Mouse (Mus musculus): ENCODE measurements around the gene Apol7a. TPM values are rescaled to one million over a fixed set of nuclear protein-coding genes. Genes with fewer than 3 reads are reported as not detected.

The Apol7a gene
- polyA plus RNA-seq, 1 experiment from 2014 or later, result 0.11 TPM

GRCm38 (mm10) chr15:77348146-77348545 lies 50.8 kb downstream of the Apol7a start:
- 0 out of 4 replicates have a peak overlapping the region, but pooled peaks of 1 of the 2 experiments have one; percentile 25 for H3K27ac ChIP-seq (replicated peaks in 1 of 2; ENCODE audit: control insufficient read depth in 1 of 2, insufficient read depth in 1 of 2, low read depth in 2 of 2, low read length in 2 of 2)
- ATAC-seq (ENCODE audit: insufficient number of reproducible peaks, insufficient read depth, low FRiP score, low read depth), result no peak
- no peak overlapping the region for H3K9ac ChIP-seq (ENCODE audit: low read length)
- H3K4me3 ChIP-seq (ENCODE audit: control insufficient read depth in 1 of 2, insufficient read depth in 1 of 2, low read depth in 1 of 2, low read length in 2 of 2), result no peak overlapping the region
- no peaks in the 10 kb centered on the region for H3K9me3 ChIP-seq (ENCODE audit: control insufficient read depth, low read length)
- WGBS, result 62% methylated on average over 7 of the region's 7 CpGs
- no peaks in the 10 kb centered on the region for H3K36me3 ChIP-seq (ENCODE audit: control insufficient read depth, insufficient read depth, low read length)
- H3K4me1 ChIP-seq (ENCODE audit: control insufficient read depth in 2 of 2, insufficient read depth in 2 of 2, low read length in 2 of 2), result peaks cover 16 to 18% of the 10 kb centered on the region in 2 experiments
- no peak overlapping the region for H3K4me2 ChIP-seq (ENCODE audit: low read length)
- no peaks in the 10 kb centered on the region for H3K27me3 ChIP-seq (ENCODE audit: control insufficient read depth, insufficient read depth, low read length)

DNA sequence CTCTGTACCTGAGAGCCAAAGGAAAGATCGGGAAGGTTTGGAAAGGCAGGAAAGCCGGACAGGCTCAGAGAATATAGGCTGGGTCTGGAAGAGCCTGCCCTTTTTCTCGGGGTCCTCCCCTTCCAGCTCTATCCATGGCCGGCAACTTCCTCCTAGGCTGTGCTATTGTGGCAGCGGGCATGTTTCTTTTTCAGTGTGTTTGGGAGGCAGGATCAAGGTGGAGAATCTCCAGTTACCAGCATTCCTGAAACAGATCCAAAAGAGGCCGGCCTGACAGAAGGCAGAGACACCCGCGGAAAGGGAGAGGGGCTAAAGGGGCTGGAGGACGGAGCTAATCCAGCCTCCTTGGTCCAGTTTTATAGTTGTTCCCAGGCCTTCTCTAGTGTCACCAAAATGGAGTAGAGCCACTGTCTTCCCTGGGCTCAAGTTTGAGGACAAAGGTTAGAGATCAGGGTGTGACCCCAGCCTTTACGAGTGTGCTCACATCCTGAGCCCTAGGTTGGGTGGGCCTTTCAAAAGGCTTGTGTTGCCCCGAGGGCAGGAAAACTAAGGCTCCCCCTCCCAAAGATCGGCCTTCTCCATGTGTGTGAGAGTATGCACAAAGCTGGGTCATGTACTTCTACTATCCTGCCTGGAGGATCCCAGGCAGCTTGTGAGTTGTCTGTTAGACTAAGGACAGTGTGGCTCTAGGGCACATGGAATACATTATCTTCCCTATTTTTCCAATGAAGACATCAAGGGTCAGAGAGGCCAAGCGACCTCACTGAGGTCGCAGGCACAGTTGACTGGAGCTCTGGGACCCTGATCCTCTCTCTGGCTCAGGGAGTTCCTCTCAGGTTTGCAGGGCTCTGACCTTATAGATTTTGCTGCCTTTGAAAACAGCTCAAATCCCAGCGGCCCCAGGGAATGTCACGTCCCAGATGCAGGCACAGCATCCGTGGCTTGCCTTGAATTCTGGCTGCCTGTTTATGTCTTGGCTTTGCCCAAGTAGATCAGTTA lies 54.5 kb downstream of the Apol7a start:
- Histone ChIP-seq H3K4me1 (ENCODE audit: control insufficient read depth in 2 of 2, insufficient read depth in 2 of 2, low read length in 2 of 2) (peaks cover 24 to 28% of the 10 kb centered on the region in 2 experiments), H3K4me2 (ENCODE audit: low read length) (peak overlapping the region; percentile 75), H3K36me3 (ENCODE audit: control insufficient read depth, insufficient read depth, low read length) (no peaks in the 10 kb centered on the region), H3K27ac (replicated peaks in 1 of 2; ENCODE audit: control insufficient read depth in 1 of 2, insufficient read depth in 1 of 2, low read depth in 2 of 2, low read length in 2 of 2) (peak overlapping the region; percentile 91 to 93), H3K9ac (ENCODE audit: low read length) (peak overlapping the region; percentile 67), H3K9me3 (ENCODE audit: control insufficient read depth, low read length) (no peaks in the 10 kb centered on the region), H3K27me3 (ENCODE audit: control insufficient read depth, insufficient read depth, low read length) (no peaks in the 10 kb centered on the region), H3K4me3 (ENCODE audit: control insufficient read depth in 1 of 2, insufficient read depth in 1 of 2, low read depth in 1 of 2, low read length in 2 of 2) (peak overlapping the region; percentile 31 to 46; a peak in 1 of 4 replicates)
- ATAC-seq (ENCODE audit: insufficient number of reproducible peaks, insufficient read depth, low FRiP score, low read depth), result peak; percentile 56; the same call in 1 of the 2 replicates
- WGBS, result 31% methylated on average over 17 of the region's 17 CpGs

GRCm38 (mm10) chr15:77343527-77344091 lies 55.3 kb downstream of the Apol7a start:
- H3K4me2 ChIP-seq (ENCODE audit: low read length), result peak overlapping the region; percentile 75
- no peaks in the 10 kb centered on the region for H3K27me3 ChIP-seq (ENCODE audit: control insufficient read depth, insufficient read depth, low read length)
- peak overlapping the region; percentile 31 to 46 for H3K4me3 ChIP-seq (ENCODE audit: control insufficient read depth in 1 of 2, insufficient read depth in 1 of 2, low read depth in 1 of 2, low read length in 2 of 2)
- peak overlapping the region; percentile 67 for H3K9ac ChIP-seq (ENCODE audit: low read length)
- peaks cover 24 to 28% of the 10 kb centered on the region in 2 experiments for H3K4me1 ChIP-seq (ENCODE audit: control insufficient read depth in 2 of 2, insufficient read depth in 2 of 2, low read length in 2 of 2)
- H3K27ac ChIP-seq (replicated peaks in 1 of 2; ENCODE audit: control insufficient read depth in 1 of 2, insufficient read depth in 1 of 2, low read depth in 2 of 2, low read length in 2 of 2), result peak overlapping the region; percentile 91 to 93
- 9% methylated on average over 13 of the region's 13 CpGs for WGBS
- peak; percentile 85 for ATAC-seq (ENCODE audit: insufficient number of reproducible peaks, insufficient read depth, low FRiP score, low read depth)
- no peaks in the 10 kb centered on the region for H3K36me3 ChIP-seq (ENCODE audit: control insufficient read depth, insufficient read depth, low read length)
- H3K9me3 ChIP-seq (ENCODE audit: control insufficient read depth, low read length), result no peaks in the 10 kb centered on the region

- WGBS, result 10% methylated on average over 18 of the region's 18 CpGs
- no peaks in the 10 kb centered on the region for H3K27me3 ChIP-seq (ENCODE audit: control insufficient read depth, insufficient read depth, low read length)
- peaks cover 24 to 28% of the 10 kb centered on the region in 2 experiments for H3K4me1 ChIP-seq (ENCODE audit: control insufficient read depth in 2 of 2, insufficient read depth in 2 of 2, low read length in 2 of 2)
- no peaks in the 10 kb centered on the region for H3K9me3 ChIP-seq (ENCODE audit: control insufficient read depth, low read length)
- H3K36me3 ChIP-seq (ENCODE audit: control insufficient read depth, insufficient read depth, low read length), result no peaks in the 10 kb centered on the region
- peak overlapping the region; percentile 31 to 46 for H3K4me3 ChIP-seq (ENCODE audit: control insufficient read depth in 1 of 2, insufficient read depth in 1 of 2, low read depth in 1 of 2, low read length in 2 of 2)
- peak overlapping the region; percentile 91 to 93 for H3K27ac ChIP-seq (replicated peaks in 1 of 2; ENCODE audit: control insufficient read depth in 1 of 2, insufficient read depth in 1 of 2, low read depth in 2 of 2, low read length in 2 of 2)
- peak overlapping the region; percentile 67 for H3K9ac ChIP-seq (ENCODE audit: low read length)
- no peak for ATAC-seq (ENCODE audit: insufficient number of reproducible peaks, insufficient read depth, low FRiP score, low read depth)
- H3K4me2 ChIP-seq (ENCODE audit: low read length), result peak overlapping the region; percentile 75
These were observed 55.9 kb downstream of the Apol7a start for GRCm38 (mm10) chr15:77342962-77343526.

GRCm38 (mm10) chr15:77342005-77342404 lies 56.9 kb downstream of the Apol7a start:
- H3K36me3 ChIP-seq (ENCODE audit: control insufficient read depth, insufficient read depth, low read length), result no peaks in the 10 kb centered on the region
- no peak overlapping the region for H3K4me2 ChIP-seq (ENCODE audit: low read length)
- no peak overlapping the region for H3K27ac ChIP-seq (replicated peaks in 1 of 2; ENCODE audit: control insufficient read depth in 1 of 2, insufficient read depth in 1 of 2, low read depth in 2 of 2, low read length in 2 of 2)
- H3K9ac ChIP-seq (ENCODE audit: low read length), result no peak overlapping the region
- H3K27me3 ChIP-seq (ENCODE audit: control insufficient read depth, insufficient read depth, low read length), result no peaks in the 10 kb centered on the region
- 86% methylated on average over 6 of the region's 6 CpGs for WGBS
- no peak overlapping the region for H3K4me3 ChIP-seq (ENCODE audit: control insufficient read depth in 1 of 2, insufficient read depth in 1 of 2, low read depth in 1 of 2, low read length in 2 of 2)
- no peaks in the 10 kb centered on the region for H3K9me3 ChIP-seq (ENCODE audit: control insufficient read depth, low read length)
- no peak for ATAC-seq (ENCODE audit: insufficient number of reproducible peaks, insufficient read depth, low FRiP score, low read depth)
- H3K4me1 ChIP-seq (ENCODE audit: control insufficient read depth in 2 of 2, insufficient read depth in 2 of 2, low read length in 2 of 2), result peaks cover 24 to 31% of the 10 kb centered on the region in 2 experiments

GRCm38 (mm10) chr15:77340581-77340980 lies 58.3 kb downstream of the Apol7a start:
- Histone ChIP-seq H3K27me3 (ENCODE audit: control insufficient read depth, insufficient read depth, low read length) (no peaks in the 10 kb centered on the region), H3K9me3 (ENCODE audit: control insufficient read depth, low read length) (no peaks in the 10 kb centered on the region), H3K4me2 (ENCODE audit: low read length) (no peak overlapping the region), H3K27ac (replicated peaks in 1 of 2; ENCODE audit: control insufficient read depth in 1 of 2, insufficient read depth in 1 of 2, low read depth in 2 of 2, low read length in 2 of 2) (no peak overlapping the region), H3K36me3 (ENCODE audit: control insufficient read depth, insufficient read depth, low read length) (no peaks in the 10 kb centered on the region), H3K4me3 (ENCODE audit: control insufficient read depth in 1 of 2, insufficient read depth in 1 of 2, low read depth in 1 of 2, low read length in 2 of 2) (no peak overlapping the region), H3K9ac (ENCODE audit: low read length) (no peak overlapping the region), H3K4me1 (ENCODE audit: control insufficient read depth in 2 of 2, insufficient read depth in 2 of 2, low read length in 2 of 2) (peaks cover 35 to 38% of the 10 kb centered on the region in 2 experiments)
- ATAC-seq (ENCODE audit: insufficient number of reproducible peaks, insufficient read depth, low FRiP score, low read depth), result no peak

- H3K4me3 ChIP-seq (ENCODE audit: control insufficient read depth in 1 of 2, insufficient read depth in 1 of 2, low read depth in 1 of 2, low read length in 2 of 2), result no peak overlapping the region
- H3K9me3 ChIP-seq (ENCODE audit: control insufficient read depth, low read length), result no peaks in the 10 kb centered on the region
- no peak for ATAC-seq (ENCODE audit: insufficient number of reproducible peaks, insufficient read depth, low FRiP score, low read depth)
- no peak overlapping the region for H3K4me2 ChIP-seq (ENCODE audit: low read length)
- no peak overlapping the region for H3K27ac ChIP-seq (replicated peaks in 1 of 2; ENCODE audit: control insufficient read depth in 1 of 2, insufficient read depth in 1 of 2, low read depth in 2 of 2, low read length in 2 of 2)
- no peaks in the 10 kb centered on the region for H3K27me3 ChIP-seq (ENCODE audit: control insufficient read depth, insufficient read depth, low read length)
- H3K36me3 ChIP-seq (ENCODE audit: control insufficient read depth, insufficient read depth, low read length), result no peaks in the 10 kb centered on the region
- peaks cover 27 to 29% of the 10 kb centered on the region in 2 experiments for H3K4me1 ChIP-seq (ENCODE audit: control insufficient read depth in 2 of 2, insufficient read depth in 2 of 2, low read length in 2 of 2)
- H3K9ac ChIP-seq (ENCODE audit: low read length), result no peak overlapping the region
- WGBS, result 68% methylated on average over 8 of the region's 8 CpGs
These were observed 59.9 kb downstream of the Apol7a start for GRCm38 (mm10) chr15:77338924-77339429.
